Mouse (Mus musculus) limb, embryonic 12.5 days (tissue): ENCODE results near the gene Sphk2. TPM values are rescaled to one million over a fixed set of nuclear protein-coding genes. Genes with fewer than 3 reads are reported as not detected.

ENCODE experiments used
- ATAC-seq: fragments of 200-750 bp; cut with Nextera tagmentation; 2 replicates; pipeline ENCODE4 v1.8.0; 2017; ENCODE audit warnings: low read depth, moderate TSS enrichment; ENCODE audit not compliant: insufficient number of reproducible peaks, insufficient read depth, low FRiP score, low TSS enrichment
- H3K27ac ChIP-seq: fragments of 300-500 bp; sonication (generic); 2 replicates; pipeline ENCODE4 v1.5.1; 2016; ENCODE audit warnings: mild to moderate bottlenecking, moderate library complexity
- H3K27me3 ChIP-seq: fragments of 300-500 bp; sonication (generic); 2 replicates; pipeline ENCODE4 v1.6.1; 2016; ENCODE audit warnings: mild to moderate bottlenecking, moderate library complexity
- H3K36me3 ChIP-seq: fragments of 300-500 bp; sonication (generic); 2 replicates; pipeline ENCODE4 v1.6.1; 2016; ENCODE audit warnings: mild to moderate bottlenecking, moderate library complexity
- H3K4me1 ChIP-seq: fragments of 300-500 bp; sonication (generic); replicated peaks from 2 replicates; pipeline ENCODE4 v1.6.1; 2016
- H3K4me2 ChIP-seq: fragments of 300-500 bp; sonication (generic); 2 replicates; pipeline ENCODE4 v1.6.1; 2016; ENCODE audit warnings: mild to moderate bottlenecking, moderate library complexity
- H3K4me3 ChIP-seq: fragments of 300-500 bp; sonication (generic); replicated peaks from 2 replicates; pipeline ENCODE4 v1.5.1; 2016; ENCODE audit warnings: mild to moderate bottlenecking
- H3K9ac ChIP-seq: fragments of 300-500 bp; sonication (generic); replicated peaks from 2 replicates; pipeline ENCODE4 v1.6.1; 2016; ENCODE audit warnings: mild to moderate bottlenecking, moderate library complexity
- H3K9me3 ChIP-seq: fragments of 300-500 bp; sonication (generic); 2 replicates; pipeline ENCODE4 v1.6.1; 2016; ENCODE audit warnings: mild to moderate bottlenecking, moderate library complexity
- WGBS: fragments of 180-500 bp; shearing (Covaris S2); methylation state at CpG from one replicate; pipeline ENCODE4 v1.1.7; 2016; 5-methylcytosine and 5-hydroxymethylcytosine counted together
- polyA plus RNA-seq: library from polyadenylated mRNA; unstranded; fragments of >200 nt; fragmentation: Nextera tagmentation; extraction: Ambion mirVana; gene quantifications from 2 replicates; pipeline ENCODE4 v1.2.1, GENCODE M21; 2016

The Sphk2 gene
- polyA plus RNA-seq, 1 experiment from 2014 or later = 32.5 TPM

DNA sequence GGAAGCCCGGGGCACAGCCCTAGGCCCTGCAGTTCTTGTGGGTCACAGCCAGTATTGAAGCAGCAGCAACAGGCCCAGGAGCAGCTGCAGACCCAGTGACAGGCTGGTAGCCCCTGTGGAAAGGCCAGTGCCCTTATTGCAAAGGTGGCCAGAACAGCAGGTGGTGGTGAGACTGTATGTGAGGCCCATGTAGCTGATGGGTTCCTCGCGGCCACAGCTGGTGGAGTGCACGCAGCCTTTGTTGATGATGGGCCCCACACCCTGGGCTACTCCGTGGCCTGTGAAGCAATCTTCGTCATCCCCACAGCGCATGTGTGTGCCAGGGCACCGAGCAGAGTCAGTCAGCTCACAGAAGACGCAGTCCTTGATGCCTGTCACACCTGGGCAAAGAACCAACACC, 7.3 kb upstream of the Sphk2 start:
- H3K4me3 ChIP-seq = no peak overlapping the region
- ATAC-seq = no peak
- H3K9ac ChIP-seq = no peak overlapping the region
- no peak overlapping the region for H3K27ac ChIP-seq
- peaks cover 3% of the 10 kb centered on the region for H3K4me1 ChIP-seq
- peaks cover 92% of the 10 kb centered on the region for H3K36me3 ChIP-seq
- H3K4me2 ChIP-seq = no peak overlapping the region
- 91% methylated on average over 9 of the region's 9 CpGs for WGBS
- no peaks in the 10 kb centered on the region for H3K27me3 ChIP-seq
- no peaks in the 10 kb centered on the region for H3K9me3 ChIP-seq

GRCm38 (mm10) chr7:45723781-45724180, 6.0 kb upstream of the Sphk2 start:
- H3K27me3 ChIP-seq = no peaks in the 10 kb centered on the region
- peaks cover 90% of the 10 kb centered on the region for H3K36me3 ChIP-seq
- no peak overlapping the region for H3K27ac ChIP-seq
- 92% methylated on average over 14 of the region's 14 CpGs for WGBS
- H3K4me2 ChIP-seq = no peak overlapping the region
- ATAC-seq = no peak
- no peak overlapping the region for H3K9ac ChIP-seq
- no peaks in the 10 kb centered on the region for H3K9me3 ChIP-seq
- no peak overlapping the region for H3K4me3 ChIP-seq
- peaks cover 17% of the 10 kb centered on the region for H3K4me1 ChIP-seq

DNA sequence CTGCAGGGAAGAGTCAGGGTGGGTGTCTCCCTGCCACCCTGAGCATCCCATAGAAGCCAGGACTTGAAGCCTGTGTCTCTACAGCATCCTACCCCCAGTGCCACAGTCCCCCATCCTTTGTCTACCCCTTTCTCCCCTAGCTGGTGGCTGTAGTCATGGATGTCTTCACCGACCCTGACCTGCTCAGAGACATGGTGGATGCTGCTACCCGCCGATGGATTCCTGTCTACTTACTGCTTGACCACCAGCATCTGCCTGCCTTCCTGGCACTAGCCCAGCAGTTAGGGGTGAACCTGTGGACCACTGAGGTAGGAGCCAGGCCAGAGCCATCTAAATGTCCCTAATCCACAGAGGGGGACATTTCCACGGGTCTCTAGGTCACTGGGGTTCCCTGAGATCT, 5.5 kb upstream of the Sphk2 start:
- Histone ChIP-seq H3K9me3 (no peaks in the 10 kb centered on the region), H3K36me3 (peaks cover 88% of the 10 kb centered on the region), H3K4me1 (peaks cover 18% of the 10 kb centered on the region), H3K27me3 (no peaks in the 10 kb centered on the region), H3K4me2 (no peak overlapping the region), H3K4me3 (no peak overlapping the region; the same call in 1 of the 2 replicates), H3K9ac (no peak overlapping the region), H3K27ac (no peak overlapping the region)
- WGBS = 86% methylated on average over 4 of the region's 4 CpGs
- ATAC-seq = no peak

DNA sequence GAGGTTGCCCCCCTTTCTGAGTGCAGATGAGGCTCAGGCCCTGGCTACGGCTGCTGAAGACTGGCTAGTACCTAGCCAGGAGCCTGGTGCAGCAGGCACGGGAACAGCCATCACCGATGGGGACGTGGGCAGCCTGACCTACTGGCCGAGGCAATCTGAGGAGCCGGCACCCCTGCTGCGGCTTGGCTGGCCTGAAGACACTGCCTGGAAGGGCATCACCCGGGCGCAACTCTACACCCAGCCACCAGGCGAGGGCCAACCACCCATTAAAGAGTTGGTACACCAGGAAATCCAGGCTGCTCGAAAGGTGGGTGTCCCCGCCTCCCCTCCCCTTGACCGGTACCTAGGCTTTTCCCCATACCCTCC, 4.5 kb upstream of the Sphk2 start:
- no peak for ATAC-seq
- H3K4me3 ChIP-seq = no peak overlapping the region

GRCm38 (mm10) chr7:45721642-45722347, 4.0 kb upstream of the Sphk2 start:
- no peak overlapping the region for H3K4me3 ChIP-seq
- no peaks in the 10 kb centered on the region for H3K9me3 ChIP-seq
- peaks cover 78% of the 10 kb centered on the region for H3K36me3 ChIP-seq
- H3K4me2 ChIP-seq = no peak overlapping the region
- no peak overlapping the region for H3K9ac ChIP-seq
- no peaks in the 10 kb centered on the region for H3K27me3 ChIP-seq
- no peak for ATAC-seq
- peaks cover 22% of the 10 kb centered on the region for H3K4me1 ChIP-seq
- 0 out of 2 replicates have a peak overlapping the region, but pooled peaks have one; percentile 23 for H3K27ac ChIP-seq
- 62% methylated on average over 13 of the region's 13 CpGs for WGBS

More for the DNA sequence above, 4.5 kb upstream of the Sphk2 start:
- 79% methylated on average over 12 of the region's 13 CpGs for WGBS
- Histone ChIP-seq H3K27me3 (no peaks in the 10 kb centered on the region), H3K4me2 (no peak overlapping the region), H3K36me3 (peaks cover 83% of the 10 kb centered on the region), H3K9ac (no peak overlapping the region), H3K27ac (no peak overlapping the region), H3K9me3 (no peaks in the 10 kb centered on the region), H3K4me1 (peaks cover 18% of the 10 kb centered on the region)

GRCm38 (mm10) chr7:45721234-45721571, 3.4 kb upstream of the Sphk2 start:
- no peak overlapping the region for H3K9ac ChIP-seq
- H3K27me3 ChIP-seq = no peaks in the 10 kb centered on the region
- H3K9me3 ChIP-seq = no peaks in the 10 kb centered on the region
- no peak for ATAC-seq
- H3K36me3 ChIP-seq = peaks cover 72% of the 10 kb centered on the region
- peaks cover 28% of the 10 kb centered on the region for H3K4me1 ChIP-seq
- no peak overlapping the region for H3K4me2 ChIP-seq
- WGBS = 82% methylated on average over 7 of the region's 7 CpGs
- no peak overlapping the region for H3K27ac ChIP-seq
- 0 out of 2 replicates have a peak overlapping the region, but pooled peaks have one; percentile 4 for H3K4me3 ChIP-seq

DNA sequence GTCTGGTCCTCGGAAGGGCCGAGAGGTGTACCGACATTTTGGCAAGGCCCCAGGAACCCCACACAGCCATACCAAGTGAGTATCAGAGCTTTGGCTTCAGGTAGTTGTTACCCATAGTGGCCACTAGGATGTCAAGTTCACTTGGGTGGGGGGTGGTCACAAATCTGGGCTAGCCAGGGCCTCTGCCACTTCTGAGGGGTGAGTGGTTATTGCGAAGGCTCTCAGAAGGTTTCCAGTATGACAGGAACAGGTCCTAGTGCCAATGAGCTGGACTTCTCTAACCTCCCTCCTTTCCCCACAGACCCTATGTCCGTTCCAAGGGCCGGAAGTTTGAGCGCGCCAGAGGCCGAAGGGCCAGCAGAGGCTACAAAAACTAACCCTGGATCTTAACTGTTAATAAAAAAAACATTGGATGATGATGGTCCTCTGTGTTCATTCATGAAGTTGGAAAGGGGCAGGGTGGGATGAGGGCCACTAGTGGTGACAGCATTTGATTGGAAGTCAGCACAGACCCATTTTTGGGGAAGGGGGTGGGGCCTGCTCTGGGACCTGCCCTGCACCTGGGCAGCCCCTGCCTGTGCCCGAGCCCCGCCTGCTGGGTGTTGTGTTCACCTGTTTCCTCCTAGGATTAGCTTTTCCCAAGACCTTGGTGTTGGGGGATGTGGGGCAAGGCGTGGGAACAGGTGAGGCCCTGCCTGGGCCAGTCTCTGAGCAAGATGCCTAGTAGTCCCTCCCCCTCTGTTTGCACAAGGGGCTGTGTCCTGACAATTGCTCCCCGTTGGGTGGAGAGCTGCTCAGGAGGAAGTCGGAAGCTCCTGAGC, 2.8 kb upstream of the Sphk2 start, which contains the start of gene Fam83e:
Gene Fam83e, plus strand, starts transcription at position 800 of the 821 bp plus-strand sequence.
- ATAC-seq = no peak
- no peak within 1 kb of the TSS for H3K9ac ChIP-seq

DNA sequence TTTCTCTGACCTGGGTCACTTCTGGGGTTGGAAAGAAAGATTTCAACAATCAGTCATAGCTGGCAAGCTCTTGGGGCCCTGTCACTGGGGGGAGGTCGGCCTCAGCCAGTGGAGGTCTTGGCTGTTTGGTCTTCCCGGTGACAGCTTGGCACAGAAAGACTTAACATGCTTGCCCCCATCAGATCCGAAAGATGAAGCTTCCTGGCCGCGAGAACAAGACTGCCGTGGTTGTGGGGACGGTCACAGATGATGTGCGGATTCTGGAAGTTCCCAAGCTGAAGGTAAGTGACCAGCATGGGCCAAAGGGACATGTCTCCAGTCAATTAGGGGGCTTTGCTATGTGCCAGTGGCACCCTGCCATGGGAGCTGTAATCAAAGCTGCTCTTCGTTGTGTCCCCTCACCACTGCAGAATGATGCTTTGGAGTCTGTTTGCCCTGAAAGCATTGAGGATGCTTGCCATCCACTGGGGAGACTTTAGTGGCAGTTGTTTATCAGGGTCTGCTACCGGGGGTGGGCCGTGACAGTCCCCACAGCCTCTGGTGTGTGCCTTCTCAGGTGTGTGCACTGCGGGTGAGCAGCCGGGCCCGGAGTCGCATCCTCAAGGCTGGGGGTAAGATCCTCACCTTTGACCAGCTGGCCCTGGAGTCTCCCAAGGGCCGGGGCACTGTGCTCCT, 2.1 kb upstream of the Sphk2 start:
- peak overlapping the region; percentile 98; the same call in 1 of the 2 replicates for H3K9ac ChIP-seq
- H3K27ac ChIP-seq = no peak overlapping the region
- no peak for ATAC-seq
- no peaks in the 10 kb centered on the region for H3K9me3 ChIP-seq
- peaks cover 37% of the 10 kb centered on the region for H3K4me1 ChIP-seq
- H3K27me3 ChIP-seq = no peaks in the 10 kb centered on the region
- WGBS = 91% methylated on average over 16 of the region's 16 CpGs
- peaks cover 59% of the 10 kb centered on the region for H3K36me3 ChIP-seq
- H3K4me2 ChIP-seq = peak overlapping the region; percentile 98
- H3K4me3 ChIP-seq = peak overlapping the region; percentile 95

More for the DNA sequence above, 2.8 kb upstream of the Sphk2 start, which contains the start of gene Fam83e:
- H3K4me2 ChIP-seq = peak within 1 kb of the TSS; percentile 98; the same call in 1 of the 2 replicates
- peaks cover 33% of the 10 kb centered on the region for H3K4me1 ChIP-seq
- no peaks in the 10 kb centered on the region for H3K27me3 ChIP-seq
- H3K9me3 ChIP-seq = no peaks in the 10 kb centered on the region
- WGBS = 84% methylated on average over 14 of the region's 14 CpGs
- peaks cover 66% of the 10 kb centered on the region for H3K36me3 ChIP-seq
- 0 out of 2 replicates have a peak within 1 kb of the TSS, but pooled peaks have one; percentile 23 for H3K27ac ChIP-seq
- H3K4me3 ChIP-seq = 0 out of 2 replicates have a peak within 1 kb of the TSS, but pooled peaks have one; percentile 4

DNA sequence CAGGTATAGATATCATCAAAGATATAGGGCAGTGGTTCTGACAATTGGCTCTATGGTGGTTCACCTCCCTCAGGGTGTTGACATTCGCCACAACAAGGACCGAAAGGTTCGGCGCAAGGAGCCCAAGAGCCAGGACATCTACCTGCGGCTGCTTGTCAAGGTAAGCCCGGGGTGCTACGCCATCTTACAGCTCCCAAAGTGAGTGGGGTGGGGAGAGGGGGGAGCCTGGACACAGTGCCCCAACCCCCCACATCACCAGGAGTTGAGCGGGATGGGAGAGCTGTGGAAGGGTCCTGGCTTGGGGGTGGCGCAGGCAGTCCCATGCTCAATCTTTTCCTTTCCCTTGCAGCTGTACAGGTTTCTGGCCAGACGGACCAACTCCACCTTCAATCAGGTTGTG, 1.4 kb upstream of the Sphk2 start:
- no peaks in the 10 kb centered on the region for H3K27me3 ChIP-seq
- no peaks in the 10 kb centered on the region for H3K9me3 ChIP-seq
- no peak overlapping the region for H3K27ac ChIP-seq
- H3K36me3 ChIP-seq = peaks cover 52% of the 10 kb centered on the region
- WGBS = 82% methylated on average over 10 of the region's 10 CpGs
- ATAC-seq = no peak
- H3K4me1 ChIP-seq = peaks cover 44% of the 10 kb centered on the region
- peak overlapping the region; percentile 98 for H3K9ac ChIP-seq
- H3K4me3 ChIP-seq = peak overlapping the region; percentile 95
- peak overlapping the region; percentile 98 for H3K4me2 ChIP-seq

GRCm38 (mm10) chr7:45718331-45718730, 529 bp upstream of the Sphk2 start:
- H3K27ac ChIP-seq = peak overlapping the region; percentile 91
- H3K9me3 ChIP-seq = no peaks in the 10 kb centered on the region
- H3K4me3 ChIP-seq = peak overlapping the region; percentile 95
- H3K36me3 ChIP-seq = peaks cover 48% of the 10 kb centered on the region
- ATAC-seq = no peak
- H3K27me3 ChIP-seq = no peaks in the 10 kb centered on the region
- H3K9ac ChIP-seq = peak overlapping the region; percentile 98
- peaks cover 48% of the 10 kb centered on the region for H3K4me1 ChIP-seq
- H3K4me2 ChIP-seq = peak overlapping the region; percentile 98
- under 1% methylated on average over 20 of the region's 20 CpGs for WGBS
